Mouse (Mus musculus) skeletal muscle tissue, adult 2 months (tissue): ENCODE results near the gene Nlrp5.
"Not testable (repeated sequence)": the region's sequence is repeated elsewhere in the genome, so short reads cannot be mapped to it uniquely, and the experiment has no call there.

Source experiments
- DNase-seq: peaks from one replicate; pipeline ENCODE4 v3.0.0-alpha.2; 2012; ENCODE audit warnings: low read depth, low spot score

The Nlrp5 gene

DNA sequence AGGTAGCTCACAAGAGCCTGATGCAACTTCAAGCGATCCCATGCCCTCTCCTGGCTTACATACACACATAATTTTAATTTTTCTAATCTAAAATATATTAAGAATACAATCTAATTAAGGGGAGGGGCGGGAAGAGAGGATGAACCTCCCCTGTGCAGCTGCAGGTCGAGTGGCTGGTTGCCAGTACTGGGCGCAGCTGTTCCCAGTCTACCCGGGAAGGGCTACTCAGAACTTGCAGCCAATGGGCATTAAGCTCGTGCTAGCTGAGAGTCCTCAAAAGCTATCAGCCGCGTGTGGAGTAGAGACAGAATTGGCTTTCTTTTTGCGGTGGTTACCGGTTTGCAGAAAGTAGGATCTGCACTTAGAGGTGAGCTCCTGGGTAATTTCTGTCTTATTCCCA is at the start of gene Nlrp5:
Gene Nlrp5, plus strand, starts transcription at position 301 of the 400 bp plus-strand sequence.
- no peak for DNase-seq

DNA sequence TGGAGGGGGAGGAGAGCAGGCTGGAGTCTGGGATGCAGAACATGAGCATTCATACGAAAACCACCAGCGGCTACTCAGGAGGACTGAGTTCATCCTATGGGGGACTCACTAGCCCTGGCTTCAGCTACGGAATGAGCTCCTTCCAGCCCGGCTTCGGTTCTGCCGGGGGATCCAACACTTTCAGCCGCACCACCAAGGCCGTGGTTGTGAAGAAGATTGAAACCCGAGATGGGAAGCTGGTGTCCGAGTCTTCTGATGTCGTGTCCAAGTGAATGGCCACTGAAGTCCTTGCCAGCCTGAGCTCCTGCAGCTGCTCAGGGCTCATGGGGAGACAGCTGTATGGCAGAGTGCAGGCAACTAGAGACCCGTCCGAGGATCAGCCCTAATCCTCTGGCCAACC is 27.4 kb upstream of the Nlrp5 start:
- DNase-seq, result not testable (repeated sequence)

DNA sequence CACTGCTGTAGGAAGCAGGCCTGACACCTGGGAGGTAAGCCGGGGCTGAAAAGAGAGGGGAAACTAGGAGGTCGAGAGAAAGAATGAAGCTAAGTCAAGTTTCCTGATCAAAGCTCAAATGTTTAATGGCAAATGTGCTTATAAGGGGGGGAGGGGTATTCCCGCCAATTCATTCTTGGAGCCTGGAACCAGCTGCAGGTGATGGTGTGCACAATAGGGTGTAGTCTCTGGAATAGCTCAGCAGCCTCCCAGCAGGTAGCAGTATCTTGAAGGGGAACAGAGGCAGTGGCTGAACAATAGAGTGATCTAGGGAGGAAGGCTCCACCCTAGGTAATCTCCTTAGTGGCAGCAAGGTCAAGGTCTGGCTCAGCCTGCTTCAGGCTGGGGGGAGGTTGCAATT is 84.5 kb downstream of the Nlrp5 start:
- not testable (repeated sequence) for DNase-seq

DNA sequence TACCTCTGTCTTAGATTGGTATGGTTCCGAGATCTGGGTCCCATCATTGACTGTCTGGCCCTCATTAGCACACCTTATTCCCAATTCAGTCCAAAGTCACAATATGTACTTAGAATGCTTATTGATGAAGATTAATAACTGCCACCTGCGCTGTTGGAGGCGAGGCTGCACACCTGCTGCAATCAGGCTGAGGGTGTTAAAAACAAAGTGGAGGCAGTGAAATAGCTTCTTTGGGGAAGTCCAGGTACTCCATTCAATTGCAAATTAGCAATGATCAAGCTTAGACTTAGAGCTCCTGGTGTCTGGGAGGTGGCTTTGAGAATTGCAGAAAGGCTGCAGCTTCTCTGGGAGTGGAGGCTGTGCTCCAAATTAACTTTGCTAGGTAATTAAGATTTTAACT is 85.1 kb downstream of the Nlrp5 start:
- not testable (repeated sequence) for DNase-seq

GRCm38 (mm10) chr7:23472886-23473285 is 87.2 kb downstream of the Nlrp5 start:
- not testable (repeated sequence) for DNase-seq
